Mouse (Mus musculus) CH12.LX (cell line): ENCODE results near the gene Chga.

Experiments used
- EP300 ChIP-seq: IDR thresholded peaks from 2 replicates; pipeline ENCODE4 v1.6.1; 2011; ENCODE audit warnings: low read length, improper control_type of control experiment
- ETS1 ChIP-seq: conservative IDR thresholded peaks from 2 replicates; pipeline ENCODE4 v1.6.1; 2012; ENCODE audit warnings: low read depth, mild to moderate bottlenecking, inconsistent platforms, low read length, improper control_type of control experiment, moderate library complexity
- MAFK ChIP-seq: IDR thresholded peaks from 2 replicates; pipeline ENCODE4 v1.6.1; 2011; ENCODE audit warnings: low read length, improper control_type of control experiment; ENCODE audit not compliant: insufficient replicate concordance
- MAX ChIP-seq: IDR thresholded peaks from 2 replicates; pipeline ENCODE4 v1.6.1; 2011; ENCODE audit warnings: low read length, improper control_type of control experiment
- MEF2A ChIP-seq: IDR thresholded peaks from 2 replicates; pipeline ENCODE4 v1.6.1; 2014; ENCODE audit warnings: low read depth, mild to moderate bottlenecking, inconsistent platforms, low read length, improper control_type of control experiment, borderline replicate concordance
- PAX5 ChIP-seq: IDR thresholded peaks from 2 replicates; pipeline ENCODE4 v1.6.1; 2012; ENCODE audit warnings: low read length, inconsistent platforms, mixed read lengths
- ZNF384 ChIP-seq: IDR thresholded peaks from 2 replicates; pipeline ENCODE4 v1.6.1; 2012; ENCODE audit warnings: low read depth, low read length, improper control_type of control experiment, inconsistent platforms

GRCm38 (mm10) chr12:102555850-102556249, 1.1 kb downstream of the Chga start:
- TF ChIP-seq ZNF384 (no peak), MAX (no peak), MEF2A (no peak), PAX5 (no peak), ETS1 (no peak), MAFK (no peak), EP300 (no peak)
